Mouse (Mus musculus): Measurements from ENCODE around the gene Isg15.
A peak's percentile ranks its signal among the peaks of the same experiment; 100 is the strongest.

Gene Isg15

DNA sequence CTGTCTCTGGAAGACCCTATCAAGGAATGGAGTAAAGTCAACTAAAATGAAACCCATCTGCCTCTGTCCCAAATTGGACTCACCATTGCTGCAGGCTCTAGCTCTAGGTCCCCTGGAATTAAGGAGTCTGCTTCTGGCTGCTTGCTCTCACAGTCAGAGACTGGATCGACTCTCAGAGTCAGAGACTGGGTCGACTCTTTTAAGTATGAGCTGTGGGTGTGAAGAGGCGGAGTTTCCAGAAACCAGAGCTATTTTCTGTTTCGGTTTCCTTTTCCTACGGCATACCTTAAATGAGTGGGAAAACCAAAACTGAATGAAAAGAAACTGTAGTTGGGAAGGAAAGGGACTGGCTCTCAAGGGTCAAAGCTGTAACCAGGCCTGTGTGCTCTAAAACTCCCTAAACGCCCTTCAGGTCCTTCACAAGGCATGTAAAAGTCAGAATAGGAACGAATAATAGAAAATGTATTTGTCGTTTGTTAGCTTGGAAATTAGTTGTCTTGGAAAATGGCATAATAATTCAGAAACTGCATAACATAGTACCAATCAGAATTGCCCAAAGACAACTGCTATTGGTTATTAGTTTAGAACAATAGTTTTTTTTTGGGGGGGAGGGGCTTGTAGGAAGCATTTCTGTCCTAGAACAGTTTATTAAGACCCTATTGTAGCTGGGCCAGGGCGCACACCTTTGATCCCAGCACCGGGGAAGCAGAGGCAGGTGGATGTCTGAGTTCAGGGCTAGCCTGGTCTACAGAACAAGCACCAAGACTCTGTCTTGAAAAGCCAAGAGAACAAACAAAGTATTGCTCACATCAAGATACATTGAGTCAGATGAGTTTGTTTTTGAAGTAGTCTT is at the start of gene Isg15:
TSS of gene Isg15 (minus strand) at position 196 of the 853 bp plus-strand sequence.
- DNase-seq (ENCODE audit: low read depth), result peak; percentile 93

DNA sequence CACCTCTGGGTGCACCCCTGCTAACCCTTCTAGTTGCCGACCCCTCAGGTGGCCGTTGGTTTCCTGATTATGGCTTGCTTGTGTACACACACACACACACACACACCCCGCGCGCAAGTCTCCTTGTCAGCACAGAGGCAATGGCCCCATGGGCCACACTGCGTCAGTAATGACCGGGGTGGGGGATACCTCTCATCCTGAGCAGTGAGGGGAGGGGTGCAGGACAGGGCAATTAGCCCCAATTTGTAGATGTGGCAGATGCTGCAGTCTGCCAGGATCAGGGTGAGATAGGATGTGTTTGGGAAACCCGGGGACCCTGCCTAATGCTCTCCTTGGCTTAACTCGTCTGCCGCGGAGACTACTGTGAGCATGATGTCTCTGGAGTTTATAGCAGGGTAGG is 48.9 kb upstream of the Isg15 start:
- no peak for DNase-seq (ENCODE audit: low read depth)

DNA sequence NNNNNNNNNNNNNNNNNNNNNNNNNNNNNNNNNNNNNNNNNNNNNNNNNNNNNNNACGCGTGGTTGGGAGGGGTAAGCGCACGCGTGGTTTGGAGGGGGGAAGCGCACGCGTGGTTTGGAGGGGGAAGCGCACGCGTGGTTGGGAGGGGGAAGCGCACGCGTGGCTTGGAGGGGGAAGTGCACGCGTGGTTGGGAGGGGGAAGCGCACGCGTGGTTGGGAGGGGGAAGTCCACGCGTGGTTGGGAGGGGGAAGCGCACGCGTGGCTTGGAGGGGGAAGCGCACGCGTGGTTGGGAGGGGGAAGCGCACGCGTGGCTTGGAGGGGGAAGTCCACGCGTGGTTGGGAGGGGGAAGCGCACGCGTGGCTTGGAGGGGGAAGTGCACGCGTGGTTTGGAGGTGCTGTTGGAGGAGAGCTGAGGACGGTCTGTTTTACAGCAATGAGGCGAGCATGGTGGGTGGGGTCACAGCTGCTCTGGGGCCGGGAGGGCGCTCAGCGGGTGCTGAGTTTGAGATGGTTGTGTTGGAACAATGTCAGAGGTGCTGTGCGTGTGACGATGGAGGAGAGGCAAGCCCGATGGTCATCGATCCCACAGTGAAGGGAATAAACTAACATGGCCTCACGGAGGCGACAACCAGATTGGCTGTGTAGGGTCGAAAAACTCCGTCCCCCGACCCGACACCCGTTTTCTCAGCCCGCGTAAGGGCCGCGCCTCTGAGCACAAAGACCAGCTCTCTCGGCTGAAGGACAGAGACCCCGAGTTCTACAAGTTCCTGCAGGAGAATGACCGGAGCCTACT is 36.2 kb upstream of the Isg15 start:
- peak; percentile 54 for DNase-seq (ENCODE audit: low read depth)

DNA sequence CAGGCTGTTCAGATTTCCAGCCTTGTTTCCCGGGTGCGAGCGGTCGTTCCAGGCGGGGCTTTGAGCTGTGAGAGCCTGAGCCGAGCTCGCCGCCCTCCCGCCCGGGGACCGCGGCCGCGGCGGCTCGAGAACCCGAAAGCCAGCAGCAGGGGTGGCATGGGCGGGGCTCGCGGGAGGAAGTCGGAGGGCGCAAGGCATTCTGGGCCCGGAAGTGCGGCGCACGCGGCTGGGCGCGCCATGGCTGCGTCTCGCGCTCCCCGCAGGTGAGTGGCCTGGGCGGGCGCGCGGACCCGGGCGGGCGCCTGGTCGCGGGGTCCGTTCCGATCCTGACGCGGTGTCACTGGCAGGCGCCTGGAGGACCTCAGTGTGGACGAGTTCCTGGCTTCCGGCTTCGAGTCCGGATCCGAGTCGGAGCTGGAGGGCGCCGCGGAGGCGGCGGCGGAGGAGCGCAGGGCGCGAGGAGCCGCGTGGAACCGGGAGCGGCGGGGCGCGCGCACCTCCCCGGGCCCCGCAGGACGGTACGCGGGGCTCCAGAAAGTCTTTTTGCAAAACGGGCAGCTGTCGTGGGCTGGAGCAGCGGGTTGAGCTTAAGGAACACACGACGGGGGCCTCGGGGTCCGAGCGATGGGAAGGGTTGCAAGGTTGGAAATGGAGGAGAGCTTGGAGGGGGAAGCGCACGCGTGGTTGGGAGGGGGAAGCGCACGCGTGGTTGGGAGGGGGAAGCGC is 35.4 kb upstream of the Isg15 start, which contains the start of gene Noc2l:
TSS of gene Noc2l (plus strand) at position 203 of the 726 bp plus-strand sequence.
- peak; percentile 95 for DNase-seq (ENCODE audit: low read depth)

DNA sequence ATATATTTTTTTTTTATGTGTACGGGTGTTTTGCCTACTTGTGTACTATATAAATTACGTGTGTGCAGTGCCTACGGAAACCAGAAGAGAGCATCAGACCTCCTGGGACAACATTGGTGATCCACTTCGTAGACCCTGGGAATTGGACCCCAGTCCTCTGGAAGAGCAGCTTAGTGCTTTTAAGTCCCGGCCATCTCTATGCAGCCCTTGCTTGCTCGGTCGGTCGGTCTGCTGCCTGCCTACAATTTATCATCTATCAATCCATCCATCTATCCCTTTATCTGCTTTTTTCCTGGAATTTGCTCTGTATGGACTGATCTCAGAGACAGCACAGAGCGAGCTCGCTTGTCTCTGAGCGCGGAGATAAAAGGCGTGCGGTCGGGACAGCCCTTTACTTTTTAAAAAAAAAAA is 34.7 kb upstream of the Isg15 start:
- no peak for DNase-seq (ENCODE audit: low read depth)

DNA sequence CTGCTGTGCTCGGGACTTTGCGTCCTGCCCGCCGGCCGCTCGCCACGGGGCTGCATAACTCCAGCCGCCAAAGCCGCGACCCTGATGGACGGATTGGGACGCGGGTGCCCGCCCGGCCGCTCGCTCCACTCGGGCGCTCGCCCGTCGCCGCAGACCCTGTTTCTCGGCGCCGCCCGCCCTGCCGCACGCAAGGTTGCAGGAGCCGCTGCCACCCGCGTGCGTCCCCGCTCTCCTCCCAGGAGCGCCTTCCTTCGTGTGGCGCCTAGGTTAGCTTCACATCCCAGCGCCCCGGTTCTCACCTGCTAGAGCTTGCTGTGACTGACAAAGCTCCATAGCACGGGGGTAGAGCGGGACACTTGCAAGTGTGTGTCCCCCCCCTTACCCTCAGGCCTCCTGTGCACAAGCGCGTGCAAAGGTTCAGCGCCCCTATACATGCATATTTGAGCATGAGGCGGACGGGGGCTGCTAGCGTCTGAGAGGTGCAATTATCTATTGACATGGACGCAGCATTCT is 34.1 kb upstream of the Isg15 start, which contains the start of gene Plekhn1:
TSS of gene Plekhn1 (minus strand) at position 157 of the 513 bp plus-strand sequence.
- DNase-seq (ENCODE audit: low read depth), result peak; percentile 76

DNA sequence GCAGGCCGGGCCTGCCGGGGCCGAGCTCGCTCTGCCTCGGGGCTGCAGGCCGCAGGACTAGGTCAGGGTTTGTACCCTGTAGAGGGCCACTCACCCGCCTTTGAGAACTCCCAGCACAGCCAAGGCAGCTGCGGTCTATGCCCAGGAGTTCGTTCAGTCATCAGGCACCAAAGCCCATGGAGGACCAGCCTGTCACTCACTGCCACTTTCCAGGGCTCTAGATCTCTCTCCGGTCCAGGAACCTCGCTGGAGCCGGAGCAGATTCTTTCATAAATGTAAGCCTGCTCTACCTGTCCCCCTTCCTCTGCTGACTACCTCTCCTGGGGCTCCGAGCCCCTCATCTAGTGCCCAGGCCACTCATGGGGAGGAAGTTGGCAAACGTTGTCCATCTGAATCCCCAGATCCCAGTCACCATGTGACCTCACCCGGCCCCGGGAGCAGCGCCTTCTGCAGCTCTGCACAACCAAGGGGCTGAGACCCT is 33.4 kb upstream of the Isg15 start:
- peak; percentile 27 for DNase-seq (ENCODE audit: low read depth)

DNA sequence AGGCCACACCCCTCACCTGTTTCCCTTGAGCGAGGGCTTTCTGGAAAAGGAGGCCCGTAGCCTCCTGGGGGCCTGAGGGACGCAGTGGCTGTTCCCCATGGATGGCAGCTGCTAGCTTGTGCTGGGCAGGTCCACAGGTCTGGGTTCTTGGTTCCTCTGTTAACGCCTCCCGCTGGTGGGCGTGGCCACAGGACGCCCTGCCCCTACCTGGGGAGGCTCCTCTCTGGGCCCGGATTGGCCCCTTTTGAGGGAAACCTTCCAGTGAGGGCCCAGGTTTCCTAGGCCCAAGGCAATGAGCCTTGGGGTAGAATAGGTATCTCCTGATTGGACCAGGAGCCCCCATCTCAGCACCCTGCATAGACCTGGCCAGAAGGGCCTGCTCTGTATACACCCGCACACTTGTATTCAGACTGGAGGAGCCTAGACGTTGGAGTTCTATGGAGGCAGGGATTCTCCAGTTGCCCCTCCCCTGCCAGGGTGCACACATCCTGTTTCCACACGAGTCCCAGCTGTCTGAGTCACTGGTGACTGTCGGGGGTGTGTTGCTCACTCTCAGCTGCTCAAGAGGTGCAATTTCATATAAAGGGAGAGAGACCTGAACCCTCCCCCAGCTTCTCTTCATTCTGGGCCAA is 27.9 kb upstream of the Isg15 start:
- DNase-seq (ENCODE audit: low read depth), result no peak

DNA sequence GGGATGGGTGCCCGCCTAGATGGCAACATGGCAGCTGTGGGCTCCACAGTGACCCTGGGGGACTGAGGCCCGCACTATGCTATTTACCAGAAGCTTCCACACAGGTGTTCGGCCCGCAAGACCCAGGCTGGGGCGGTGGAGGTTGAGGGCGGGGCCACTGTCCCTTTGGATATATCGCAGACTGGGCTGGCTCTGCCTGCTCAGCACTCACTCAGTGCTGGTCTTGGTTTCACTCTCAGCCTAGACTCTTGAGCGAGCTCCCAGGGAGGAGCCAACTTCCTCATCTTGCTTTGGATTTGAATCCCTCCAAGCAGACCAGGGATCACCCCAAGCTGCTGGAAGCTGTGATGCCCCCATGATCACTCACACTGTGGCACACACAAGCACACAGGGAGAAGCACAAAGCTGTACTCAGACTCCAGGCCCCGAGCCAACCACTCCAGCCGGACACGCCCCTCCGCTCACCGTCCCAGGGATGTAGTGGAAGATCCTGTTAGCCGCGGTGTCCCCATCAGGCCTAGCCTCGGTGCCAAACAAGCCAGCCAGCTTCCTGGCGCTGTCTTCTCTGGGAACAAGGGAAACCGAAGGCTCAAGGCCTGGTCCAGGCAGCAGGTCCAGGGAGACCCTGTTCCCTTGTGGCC is 27.3 kb upstream of the Isg15 start:
- DNase-seq (ENCODE audit: low read depth), result no peak

DNA sequence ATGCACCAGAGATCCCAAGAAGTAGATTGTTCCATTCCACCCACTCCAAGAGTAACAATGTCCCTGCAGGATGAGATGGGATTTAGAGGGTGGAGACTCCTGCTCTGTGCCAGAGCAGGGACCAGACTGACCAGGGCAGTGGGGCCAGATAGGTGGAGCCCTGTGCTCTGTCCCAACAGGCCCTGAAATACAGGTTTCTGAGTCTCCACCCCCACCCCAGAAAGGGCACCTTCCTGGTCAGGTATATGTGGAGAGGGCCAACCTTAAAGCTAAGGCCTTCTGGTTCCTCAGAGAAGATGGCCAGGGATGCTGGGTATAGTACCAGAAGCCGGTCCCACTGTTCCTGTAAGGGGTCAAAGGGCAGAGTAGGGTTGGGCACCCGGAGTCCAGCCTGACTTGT is 23.7 kb upstream of the Isg15 start:
- no peak for DNase-seq (ENCODE audit: low read depth)

DNA sequence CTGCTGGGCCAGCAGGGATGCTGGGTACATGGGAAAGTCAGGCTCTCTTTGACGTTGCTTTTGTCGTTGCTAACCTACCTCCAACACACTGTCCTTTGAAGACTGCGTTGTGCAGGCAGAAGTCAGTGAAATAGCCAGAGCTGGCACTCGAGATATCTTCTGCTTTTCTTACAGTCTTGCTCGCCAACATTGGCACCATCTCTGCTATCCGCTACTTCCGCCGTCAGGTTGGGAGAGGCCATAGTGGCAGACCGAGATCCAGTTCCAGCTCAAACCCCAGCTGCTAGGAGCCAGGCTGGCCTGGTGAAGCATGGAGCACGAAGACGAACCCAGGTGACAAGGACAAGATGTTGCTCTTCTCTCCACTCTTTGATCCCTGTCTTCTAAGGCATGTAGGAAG is 19.3 kb upstream of the Isg15 start:
- DNase-seq (ENCODE audit: low read depth), result no peak

DNA sequence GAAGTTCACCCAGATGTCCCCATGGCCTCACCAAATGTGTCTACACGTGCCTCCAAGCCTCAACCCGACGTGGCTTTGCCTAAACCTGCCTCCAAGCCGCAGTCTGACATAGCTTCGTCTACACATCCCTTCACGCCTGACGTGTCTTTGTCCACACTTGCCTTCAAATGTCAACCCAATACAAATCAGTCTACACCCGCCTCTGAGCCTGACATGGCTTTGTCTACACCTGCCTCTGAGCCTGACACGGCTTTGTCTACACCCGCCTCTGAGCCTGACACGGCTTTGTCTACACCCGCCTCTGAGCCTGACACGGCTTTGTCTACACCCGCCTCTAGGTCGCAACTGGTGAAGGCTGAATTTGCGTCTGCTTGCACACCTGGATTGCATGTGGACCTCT is 17.2 kb upstream of the Isg15 start:
- DNase-seq (ENCODE audit: low read depth), result no peak

DNA sequence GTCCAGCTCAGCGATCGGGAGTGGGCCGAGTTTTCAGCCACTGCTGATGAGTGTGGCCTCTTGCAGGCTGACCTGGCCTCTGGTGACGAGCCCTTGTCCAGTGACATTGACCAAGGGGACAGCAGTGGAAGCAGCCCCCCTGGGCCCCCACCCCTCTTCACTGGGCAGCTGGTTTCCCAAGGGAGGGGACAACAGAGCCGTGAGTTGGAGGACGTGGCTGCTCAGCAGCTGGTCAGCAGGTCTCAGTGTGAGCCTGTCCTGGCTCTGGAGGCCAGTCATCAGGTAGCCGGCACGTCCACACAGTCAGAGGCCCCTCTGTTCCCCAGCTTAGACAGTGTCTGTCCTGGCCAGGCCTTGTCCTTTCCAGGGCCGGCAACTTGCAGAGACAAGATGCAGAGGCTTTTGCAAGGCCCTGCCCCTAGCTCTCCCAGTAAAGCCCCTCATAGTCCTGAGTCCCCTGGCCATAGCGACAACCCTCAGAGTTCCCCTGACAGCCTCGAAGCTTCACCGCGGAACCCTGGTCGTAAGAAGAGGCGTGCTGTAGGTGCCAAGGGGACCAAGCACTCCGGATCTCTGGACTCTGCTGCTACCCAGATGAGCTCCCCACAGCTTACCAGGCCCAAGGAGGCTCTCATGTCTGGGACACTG is 16.5 kb upstream of the Isg15 start:
- DNase-seq (ENCODE audit: low read depth), result no peak

DNA sequence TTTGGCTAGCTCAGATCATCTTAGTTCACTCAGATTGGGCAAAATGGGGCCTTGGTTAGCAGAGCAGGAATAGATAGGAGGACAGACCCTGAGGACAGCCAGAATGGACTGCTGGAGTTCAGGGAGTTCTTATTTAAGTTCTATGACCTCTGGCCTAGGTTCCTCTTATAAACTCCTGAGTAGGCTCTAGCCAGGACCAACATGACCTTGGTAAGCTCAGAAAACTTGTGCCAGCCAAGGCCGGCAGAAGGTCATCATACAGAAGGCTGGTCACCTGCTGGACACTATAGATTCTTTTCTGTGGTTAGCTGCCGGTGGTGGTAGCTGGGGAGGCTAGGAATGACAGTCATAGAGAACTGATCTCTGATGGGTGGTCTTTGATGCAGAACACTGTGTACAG is 15.6 kb upstream of the Isg15 start:
- DNase-seq (ENCODE audit: low read depth), result no peak

DNA sequence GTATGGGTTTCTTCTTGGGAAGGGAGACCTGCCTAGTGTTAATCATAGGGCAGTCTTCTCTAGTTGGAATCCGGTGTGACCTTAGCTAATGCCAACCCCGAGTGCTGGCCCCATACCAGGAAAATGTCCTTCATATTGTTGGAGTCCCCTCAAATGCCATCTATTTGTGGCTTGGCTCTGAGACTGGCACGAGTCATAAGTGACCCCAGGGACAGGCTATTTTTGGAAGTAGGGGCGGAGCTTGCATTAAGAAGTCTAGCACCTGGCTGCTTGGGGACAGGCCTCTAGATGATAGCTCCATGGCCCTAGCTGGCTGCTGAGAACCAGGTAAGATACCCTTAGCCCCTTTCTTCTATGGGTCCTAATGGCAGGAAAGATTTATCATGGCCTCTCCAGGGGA is 15.0 kb upstream of the Isg15 start, which contains the start of gene Perm1:
TSS of gene Perm1 (plus strand) at position 220 of the 400 bp plus-strand sequence.
- DNase-seq (ENCODE audit: low read depth), result no peak

DNA sequence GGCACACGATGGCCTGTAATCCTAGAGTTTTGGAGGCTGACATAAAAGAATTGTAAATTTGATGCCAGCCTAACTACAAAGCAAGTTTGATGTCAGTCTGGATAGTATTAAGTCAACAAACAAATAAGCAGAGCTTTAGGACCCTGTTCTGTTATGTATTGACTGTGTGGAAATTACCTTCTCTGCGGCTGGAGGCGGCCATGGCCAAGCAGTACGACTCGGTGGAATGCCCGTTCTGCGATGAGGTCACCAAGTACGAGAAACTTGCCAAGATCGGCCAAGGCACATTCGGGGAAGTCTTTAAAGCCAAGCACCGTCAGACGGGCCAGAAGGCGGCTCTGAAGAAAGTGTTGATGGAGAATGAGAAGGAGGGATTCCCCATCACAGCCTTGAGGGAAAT is 12.5 kb upstream of the Isg15 start:
- no peak for DNase-seq (ENCODE audit: low read depth)

DNA sequence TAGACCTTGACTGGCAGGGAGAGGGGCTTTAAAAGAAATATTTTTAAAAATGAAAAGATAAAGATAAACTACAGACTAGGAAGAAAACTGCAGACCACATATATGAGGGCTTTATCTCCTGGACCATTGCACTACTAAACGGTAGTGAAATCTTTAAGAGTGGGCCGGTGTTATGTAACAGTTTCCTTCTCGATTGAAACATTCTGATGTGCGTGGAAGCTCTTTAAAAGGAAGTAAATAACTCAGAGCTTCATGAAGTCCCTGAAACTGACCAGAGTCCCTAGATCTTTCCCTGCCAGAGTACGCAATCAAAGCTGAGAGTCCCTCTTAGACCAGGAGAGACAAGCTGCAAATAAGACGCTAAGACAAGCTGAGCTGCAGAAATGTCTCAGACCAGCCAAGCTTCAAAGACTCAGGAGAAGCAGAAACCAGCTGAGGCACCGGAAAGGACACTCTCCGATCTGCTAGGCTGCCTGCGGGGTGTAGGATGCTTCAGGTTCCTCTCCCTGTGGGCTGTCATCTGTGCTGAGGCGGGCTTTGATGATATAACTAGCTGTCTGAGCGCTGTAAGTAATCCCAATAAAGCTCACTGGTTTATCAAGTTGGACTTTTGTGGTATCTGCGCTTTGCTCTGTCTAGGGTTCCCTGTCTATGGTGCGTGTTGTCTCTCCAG is 9.5 kb upstream of the Isg15 start:
- no peak for DNase-seq (ENCODE audit: low read depth)

DNA sequence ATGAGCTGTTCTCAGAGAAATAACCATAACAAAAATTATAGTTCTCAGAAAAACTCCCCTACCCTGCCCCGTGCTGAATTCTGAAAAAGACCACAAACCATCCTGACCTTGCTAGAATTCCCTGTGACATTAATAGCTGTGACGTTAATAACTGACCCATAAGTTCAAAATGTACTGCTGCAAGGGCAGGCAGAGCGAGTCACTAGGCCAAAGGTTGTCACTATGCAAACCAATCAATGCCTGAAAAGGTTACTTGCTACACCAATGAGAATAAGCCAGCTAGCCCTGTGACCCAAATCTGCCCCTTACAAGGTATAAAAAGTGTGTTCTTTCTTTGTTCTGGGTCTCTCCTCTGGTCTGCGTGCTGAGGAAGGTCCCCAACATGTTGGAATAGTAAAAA is 8.3 kb upstream of the Isg15 start:
- DNase-seq (ENCODE audit: low read depth), result no peak

DNA sequence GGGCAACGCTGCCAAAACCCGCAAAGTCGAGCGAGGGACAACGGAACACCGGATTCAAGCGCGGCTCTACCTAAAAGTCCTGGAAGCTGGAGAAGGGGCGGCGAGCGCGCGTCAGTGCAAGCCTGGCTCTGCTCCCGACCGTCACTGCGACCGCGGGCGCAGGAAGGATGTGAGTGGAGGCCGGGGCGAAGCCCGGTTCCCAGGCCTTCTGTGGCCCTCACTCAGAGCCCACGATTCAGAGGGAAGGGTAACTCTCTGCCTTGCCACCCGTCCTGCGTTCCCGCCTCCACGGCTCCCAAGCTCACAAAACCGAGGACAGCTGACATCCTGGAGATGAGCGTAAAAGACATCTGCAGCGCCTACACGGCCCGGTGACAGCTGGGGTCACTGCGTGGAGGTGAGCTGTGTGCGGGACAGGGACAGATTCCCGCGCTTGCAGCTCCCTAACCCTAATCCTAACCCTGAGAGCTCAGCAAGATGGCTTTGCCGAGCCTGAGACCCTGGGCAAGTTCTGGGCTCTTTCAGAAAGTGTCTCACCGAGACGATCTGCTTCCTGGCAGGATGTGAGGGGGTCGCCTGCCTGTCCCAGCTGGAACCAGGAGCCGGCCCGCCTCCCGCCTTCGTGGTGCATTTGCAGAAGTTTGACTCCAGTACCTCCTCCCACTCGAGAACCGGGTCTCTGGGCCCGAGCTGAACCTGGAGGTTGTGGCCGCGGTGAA is 3.0 kb upstream of the Isg15 start:
- peak; percentile 59 for DNase-seq (ENCODE audit: low read depth)

All from induced T-regulatory cell, adult 2 months (primary cell).